Mouse (Mus musculus) forebrain, embryonic 14.5 days (tissue): ENCODE data around the gene Cttnbp2nl. TPM values are rescaled to one million over a fixed set of nuclear protein-coding genes. Genes with fewer than 3 reads are reported as not detected.
A peak's percentile ranks its signal among the peaks of the same experiment; 100 is the strongest.

Source experiments
- ATAC-seq: fragments of 200-750 bp; cut with Nextera tagmentation; 2 replicates; pipeline ENCODE4 v1.8.0; 2017; ENCODE audit warnings: mild to moderate bottlenecking, moderate library complexity
- DNase-seq: peaks from one replicate; pipeline ENCODE4 v3.0.0-alpha.2; 2015; ENCODE audit warnings: low spot score
- H3K27ac ChIP-seq: fragments of 300-500 bp; sonication (generic); 2 replicates; pipeline ENCODE4 v1.5.1; 2014; ENCODE audit warnings: low read depth, mild to moderate bottlenecking, control low read depth, low read length, moderate library complexity
- H3K27me3 ChIP-seq: fragments of 300-500 bp; sonication (generic); replicated peaks from 2 replicates; pipeline ENCODE4 v1.6.1; 2014; ENCODE audit warnings: low read length, control low read depth, mixed read lengths; ENCODE audit not compliant: control insufficient read depth, insufficient read depth
- H3K36me3 ChIP-seq: fragments of 300-500 bp; sonication (generic); 2 replicates; pipeline ENCODE4 v1.6.1; 2014; ENCODE audit warnings: low read length, control low read depth; ENCODE audit not compliant: control insufficient read depth, insufficient read depth
- H3K4me1 ChIP-seq: fragments of 300-500 bp; sonication (generic); 2 replicates; pipeline ENCODE4 v1.6.1; 2014; ENCODE audit warnings: antibody characterized with exemption, low read length, control low read depth; ENCODE audit not compliant: control insufficient read depth, insufficient read depth
- H3K4me2 ChIP-seq: fragments of 300-500 bp; sonication (generic); 2 replicates; pipeline ENCODE4 v1.6.1; 2014; ENCODE audit warnings: mild to moderate bottlenecking, control low read depth, low read length
- H3K4me3 ChIP-seq: fragments of 300-500 bp; sonication (generic); 2 replicates; pipeline ENCODE4 v1.5.1; 2014; ENCODE audit warnings: low read depth, low read length, control low read depth
- H3K9ac ChIP-seq: fragments of 300-500 bp; sonication (generic); 2 replicates; pipeline ENCODE4 v1.6.1; 2014; ENCODE audit warnings: mild to moderate bottlenecking, low read length, control low read depth, moderate library complexity
- H3K9me3 ChIP-seq: fragments of 300-500 bp; sonication (generic); replicated peaks from 2 replicates; pipeline ENCODE4 v1.6.1; 2016; ENCODE audit warnings: low read length, control low read depth, mixed read lengths; ENCODE audit not compliant: control insufficient read depth
- WGBS: fragments of 180-500 bp; shearing (Covaris S2); extraction: QIAGEN DNeasy Blood & Tissue Kit; methylation state at CpG from one replicate; pipeline ENCODE4 v1.1.7; 2014; 5-methylcytosine and 5-hydroxymethylcytosine counted together
- polyA plus RNA-seq: library from polyadenylated mRNA; unstranded; fragments of >200 nt; fragmentation: Nextera tagmentation; extraction: Ambion mirVana; gene quantifications from 2 replicates; pipeline ENCODE4 v1.2.1, GENCODE M21; 2014

The Cttnbp2nl gene
- polyA plus RNA-seq, 1 experiment from 2014 or later: 42.8 TPM

DNA sequence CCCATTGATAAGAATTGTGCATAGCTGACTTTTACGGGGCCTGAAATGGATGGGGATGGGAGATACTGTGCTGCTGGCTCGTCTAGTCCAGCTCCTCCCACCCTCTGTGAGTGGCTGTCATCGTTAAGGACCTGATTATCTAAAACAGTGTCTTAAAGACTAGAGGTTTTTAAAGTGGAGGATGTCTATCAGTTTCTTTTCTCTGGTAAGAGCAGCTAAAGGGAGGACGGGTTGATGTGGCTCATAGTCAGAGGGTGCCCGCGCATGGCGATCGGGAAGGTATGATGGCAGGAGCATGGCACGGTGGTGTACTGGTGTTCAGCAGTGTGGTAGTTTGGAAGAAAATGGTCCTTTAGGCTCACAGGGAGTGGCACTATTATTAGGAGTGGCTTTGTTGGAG lies 9.7 kb upstream of the Cttnbp2nl start:
- H3K9ac ChIP-seq: no peak overlapping the region
- H3K27me3 ChIP-seq: no peaks in the 10 kb centered on the region
- H3K27ac ChIP-seq: no peak overlapping the region
- H3K9me3 ChIP-seq: no peaks in the 10 kb centered on the region
- ATAC-seq: no peak
- no peak overlapping the region for H3K4me2 ChIP-seq
- 74% methylated on average over 9 of the region's 9 CpGs for WGBS
- H3K36me3 ChIP-seq: no peaks in the 10 kb centered on the region
- no peaks in the 10 kb centered on the region for H3K4me1 ChIP-seq
- no peak overlapping the region for H3K4me3 ChIP-seq
- DNase-seq: no peak

DNA sequence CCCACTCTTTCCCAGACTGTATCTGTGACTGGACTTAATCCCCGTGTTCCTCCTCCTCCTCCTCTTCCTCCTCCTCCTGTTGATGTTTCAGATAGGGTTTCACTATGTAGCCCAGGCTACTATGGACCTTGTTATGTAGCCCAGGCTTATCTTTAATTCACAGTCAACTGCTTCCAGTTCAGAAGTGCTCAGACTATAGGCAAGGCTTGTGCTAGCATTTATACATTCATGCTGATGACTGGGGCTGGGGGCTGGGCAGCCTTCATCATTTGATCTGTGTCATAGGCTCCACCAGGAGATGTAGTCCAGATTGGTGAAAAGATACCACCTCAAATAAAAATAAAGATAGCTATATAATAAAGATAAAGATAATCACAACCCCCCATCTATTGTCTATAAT lies 9.0 kb upstream of the Cttnbp2nl start:
- Histone ChIP-seq H3K4me1 (no peaks in the 10 kb centered on the region), H3K27me3 (no peaks in the 10 kb centered on the region), H3K4me3 (no peak overlapping the region), H3K4me2 (no peak overlapping the region), H3K36me3 (no peaks in the 10 kb centered on the region), H3K9me3 (no peaks in the 10 kb centered on the region), H3K27ac (no peak overlapping the region), H3K9ac (no peak overlapping the region)
- DNase-seq (no peak), ATAC-seq (no peak)
- 43% methylated on average over 1 of the region's 1 CpGs for WGBS

DNA sequence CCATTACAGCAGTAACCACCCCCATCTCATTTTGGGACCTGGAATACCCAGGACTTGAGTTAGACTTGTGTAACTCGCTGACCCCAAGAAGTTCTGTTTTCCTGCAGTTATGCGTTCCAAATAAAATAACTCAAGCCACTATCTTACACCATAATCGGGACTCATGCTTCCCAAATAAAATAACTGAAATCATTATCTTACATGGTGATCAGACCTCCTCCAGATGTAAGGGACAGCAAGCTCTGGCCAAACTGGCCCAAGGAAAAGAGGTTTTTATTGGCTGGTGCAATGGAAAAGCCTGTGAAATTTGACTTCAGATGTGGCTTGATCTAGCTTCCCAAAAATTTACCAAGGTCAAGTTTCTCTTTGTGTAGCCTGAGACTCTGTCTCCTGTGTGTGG lies 8.6 kb upstream of the Cttnbp2nl start:
- Histone ChIP-seq H3K27ac (no peak overlapping the region), H3K36me3 (no peaks in the 10 kb centered on the region), H3K9ac (no peak overlapping the region), H3K4me1 (no peaks in the 10 kb centered on the region), H3K27me3 (no peaks in the 10 kb centered on the region), H3K9me3 (no peaks in the 10 kb centered on the region), H3K4me3 (no peak overlapping the region), H3K4me2 (no peak overlapping the region)
- WGBS: 78% methylated on average over 3 of the region's 3 CpGs
- DNase-seq: no peak
- no peak for ATAC-seq

DNA sequence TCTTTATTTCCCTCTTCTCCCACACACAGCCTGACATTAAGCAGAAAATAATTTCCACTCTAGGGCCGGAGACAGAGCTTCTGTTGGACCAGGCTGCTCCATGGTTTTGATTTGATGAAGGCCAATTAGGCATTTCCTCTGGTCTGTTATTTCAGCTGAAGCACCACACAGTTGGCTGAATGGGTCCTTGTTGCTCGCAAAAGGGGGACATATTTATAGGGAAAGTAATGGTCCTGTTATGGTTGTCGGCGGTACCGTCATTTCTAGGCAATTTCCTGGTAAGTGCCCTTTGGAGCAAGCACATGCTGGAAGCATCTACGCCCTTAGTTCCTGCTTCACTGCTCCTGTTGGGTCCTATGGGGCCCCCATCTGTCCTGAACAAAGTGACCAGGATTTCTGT lies 8.0 kb upstream of the Cttnbp2nl start:
- H3K4me3 ChIP-seq: no peak overlapping the region
- no peaks in the 10 kb centered on the region for H3K4me1 ChIP-seq
- H3K27ac ChIP-seq: no peak overlapping the region
- ATAC-seq: no peak
- H3K27me3 ChIP-seq: no peaks in the 10 kb centered on the region
- DNase-seq: no peak
- no peaks in the 10 kb centered on the region for H3K9me3 ChIP-seq
- no peak overlapping the region for H3K9ac ChIP-seq
- no peak overlapping the region for H3K4me2 ChIP-seq
- H3K36me3 ChIP-seq: no peaks in the 10 kb centered on the region
- 76% methylated on average over 6 of the region's 6 CpGs for WGBS

DNA sequence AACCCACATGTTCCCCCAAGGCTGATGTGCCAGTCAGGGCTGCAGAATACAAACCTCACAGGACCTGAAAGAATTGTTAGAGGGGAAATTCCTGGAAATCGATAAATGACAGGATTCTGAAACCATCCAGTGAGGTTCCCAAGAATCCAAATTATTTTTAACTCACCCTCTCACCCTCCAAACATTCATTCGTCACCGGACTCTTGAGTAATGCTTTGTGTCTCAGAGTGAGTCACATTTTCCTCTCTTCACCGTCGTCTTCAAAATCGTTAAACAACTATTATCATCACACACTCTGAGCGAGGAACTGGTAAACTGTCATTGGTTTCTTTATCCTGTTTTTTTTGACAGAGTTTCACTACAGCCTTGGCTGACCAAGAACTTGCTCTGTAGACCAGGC lies 7.0 kb upstream of the Cttnbp2nl start:
- Histone ChIP-seq H3K4me3 (no peak overlapping the region), H3K27ac (no peak overlapping the region), H3K9ac (no peak overlapping the region), H3K4me2 (no peak overlapping the region), H3K27me3 (no peaks in the 10 kb centered on the region), H3K9me3 (no peaks in the 10 kb centered on the region), H3K4me1 (no peaks in the 10 kb centered on the region), H3K36me3 (no peaks in the 10 kb centered on the region)
- ATAC-seq: no peak
- 79% methylated on average over 7 of the region's 7 CpGs for WGBS
- no peak for DNase-seq

DNA sequence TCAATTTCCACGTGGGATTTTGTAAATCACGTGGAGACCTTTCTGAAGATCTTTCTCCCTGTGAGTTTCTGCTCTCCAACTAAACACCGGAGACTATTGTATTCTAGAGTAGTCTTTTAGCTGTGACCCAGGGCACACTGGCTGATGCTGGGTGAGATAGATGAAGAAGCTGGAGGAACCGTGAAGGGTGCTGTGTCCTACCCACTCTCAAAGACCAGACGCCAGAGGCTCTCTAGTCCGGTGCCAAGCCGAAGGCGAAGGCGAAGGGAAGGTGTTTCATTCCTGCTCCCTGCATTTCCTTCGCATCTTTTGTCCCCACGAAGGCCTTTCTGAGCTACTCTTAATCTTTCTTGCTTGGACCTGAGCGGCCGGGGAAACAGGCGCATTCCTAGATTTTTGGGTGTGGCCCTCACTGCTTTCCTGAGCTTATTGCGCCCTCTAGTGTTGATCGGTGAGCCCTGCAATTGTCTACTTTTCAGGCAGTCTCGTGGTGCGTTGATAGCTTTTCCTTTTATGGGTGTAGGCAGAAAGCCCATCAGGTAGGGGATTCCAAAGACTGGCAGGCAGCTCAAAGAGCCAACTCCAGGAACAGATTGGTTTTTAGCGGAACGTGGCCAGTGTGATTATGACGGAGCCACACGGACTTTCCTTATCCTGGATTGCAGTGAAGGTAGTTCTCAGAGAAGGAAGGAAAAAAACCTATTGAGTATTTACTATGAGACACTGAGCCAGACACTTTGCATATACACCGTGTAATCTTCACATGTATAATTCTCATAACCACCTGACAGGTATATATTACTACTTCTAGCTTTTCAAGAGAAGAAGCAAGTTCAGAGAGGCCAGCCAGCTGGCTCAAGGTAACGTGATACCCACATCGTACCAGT lies 5.9 kb upstream of the Cttnbp2nl start:
- H3K4me2 ChIP-seq: peak overlapping the region; percentile 49
- no peaks in the 10 kb centered on the region for H3K9me3 ChIP-seq
- H3K27me3 ChIP-seq: no peaks in the 10 kb centered on the region
- ATAC-seq (peak; percentile 81), DNase-seq (peak; percentile 92)
- no peaks in the 10 kb centered on the region for H3K4me1 ChIP-seq
- H3K4me3 ChIP-seq: peak overlapping the region; percentile 10; the same call in 1 of the 2 replicates
- 16% methylated on average over 25 of the region's 25 CpGs for WGBS
- no peak overlapping the region for H3K27ac ChIP-seq
- H3K9ac ChIP-seq: no peak overlapping the region; the same call in 1 of the 2 replicates
- H3K36me3 ChIP-seq: no peaks in the 10 kb centered on the region

DNA sequence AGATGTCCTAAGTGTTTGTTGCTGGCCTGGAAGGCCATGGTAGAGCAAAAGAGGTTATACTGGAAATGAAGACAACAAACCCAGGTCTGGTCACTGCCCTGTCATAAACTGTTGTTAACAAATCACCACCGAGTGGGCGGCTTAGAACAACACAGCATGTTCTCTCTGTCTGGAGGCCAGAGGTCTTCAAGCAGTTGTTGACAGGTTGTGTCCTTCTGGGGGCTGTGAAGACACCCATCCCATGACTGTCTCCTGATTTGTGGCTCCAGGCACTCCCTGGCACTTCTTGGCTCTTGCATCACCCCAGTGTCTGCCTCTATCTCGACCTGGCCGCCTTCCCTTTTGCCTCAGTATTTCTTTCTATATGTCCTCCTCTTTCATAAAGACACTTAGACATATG lies 2.7 kb upstream of the Cttnbp2nl start:
- ATAC-seq: no peak
- H3K9me3 ChIP-seq: no peaks in the 10 kb centered on the region
- DNase-seq: no peak
- H3K27me3 ChIP-seq: no peaks in the 10 kb centered on the region
- H3K4me2 ChIP-seq: no peak overlapping the region
- H3K27ac ChIP-seq: no peak overlapping the region
- H3K4me1 ChIP-seq: peaks cover 14% of the 10 kb centered on the region
- no peaks in the 10 kb centered on the region for H3K36me3 ChIP-seq
- no peak overlapping the region for H3K9ac ChIP-seq
- WGBS: 88% methylated on average over 4 of the region's 4 CpGs
- no peak overlapping the region for H3K4me3 ChIP-seq

DNA sequence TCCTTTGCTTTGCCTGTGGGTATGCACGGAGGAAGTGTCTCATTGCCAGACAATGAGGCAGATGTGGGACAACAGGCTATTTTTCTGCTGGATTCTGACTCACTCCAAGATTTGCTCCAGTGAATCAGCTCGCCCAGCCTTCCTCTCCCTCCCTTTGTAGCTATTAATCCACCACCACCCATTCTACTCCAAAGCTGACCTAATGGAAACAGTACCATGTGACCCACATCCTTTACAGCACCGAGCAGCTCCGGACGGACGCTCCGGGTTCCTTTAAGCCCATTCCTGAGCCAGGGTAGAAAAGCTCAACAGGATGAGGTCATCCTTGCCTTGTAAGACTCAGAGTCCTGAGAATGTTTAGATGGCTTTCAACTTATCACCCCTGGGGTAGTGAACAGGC lies 2.0 kb upstream of the Cttnbp2nl start:
- Histone ChIP-seq H3K4me2 (no peak overlapping the region), H3K27me3 (no peaks in the 10 kb centered on the region), H3K9me3 (no peaks in the 10 kb centered on the region), H3K36me3 (no peaks in the 10 kb centered on the region), H3K27ac (no peak overlapping the region), H3K4me3 (no peak overlapping the region), H3K9ac (no peak overlapping the region), H3K4me1 (peaks cover 19% of the 10 kb centered on the region)
- ATAC-seq (no peak), DNase-seq (peak; percentile 13)
- 46% methylated on average over 7 of the region's 7 CpGs for WGBS

DNA sequence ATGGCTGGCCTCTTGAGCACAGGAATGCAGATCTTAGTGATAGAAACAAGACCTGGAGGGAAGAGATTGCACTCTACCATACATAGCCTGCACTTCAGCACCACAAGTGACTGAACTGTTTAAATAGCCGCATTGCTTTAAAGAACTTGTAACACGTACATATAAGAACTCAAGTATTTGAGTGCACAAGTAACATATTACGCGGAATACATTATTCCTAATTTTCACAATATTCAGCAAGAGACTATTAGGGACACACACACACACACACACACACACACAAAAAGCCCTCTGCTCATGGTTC lies 704 bp upstream of the Cttnbp2nl start:
- ATAC-seq: no peak

More for the DNA sequence above, 704 bp upstream of the Cttnbp2nl start:
- Histone ChIP-seq H3K9me3 (no peaks in the 10 kb centered on the region), H3K36me3 (no peaks in the 10 kb centered on the region), H3K4me3 (peak overlapping the region; percentile 86), H3K4me2 (peak overlapping the region; percentile 77), H3K27ac (no peak overlapping the region), H3K4me1 (peaks cover 20% of the 10 kb centered on the region), H3K27me3 (no peaks in the 10 kb centered on the region), H3K9ac (peak overlapping the region; percentile 66)
- 77% methylated on average over 4 of the region's 4 CpGs for WGBS
- DNase-seq: no peak
